Mouse (Mus musculus) heart, adult 2 months (tissue): Measurements from ENCODE around the gene Gng8.

Source experiments
- CTCF ChIP-seq: fragments of 200-600 bp; IDR thresholded peaks from 2 replicates; pipeline ENCODE4 v1.8.1; 2022; ENCODE audit warnings: antibody characterized with exemption, mild to moderate bottlenecking, moderate library complexity
- EP300 ChIP-seq: fragments of 200-500 bp; IDR thresholded peaks from 2 replicates; pipeline ENCODE4 v1.6.1; 2011; ENCODE audit warnings: low read depth, low read length, control low read depth; ENCODE audit not compliant: insufficient read depth
- POLR2A ChIP-seq: fragments of 200-500 bp; IDR thresholded peaks from 2 replicates; pipeline ENCODE4 v1.6.1; 2011; ENCODE audit warnings: mild to moderate bottlenecking, low read depth, low read length, control low read depth; ENCODE audit not compliant: insufficient read depth

DNA sequence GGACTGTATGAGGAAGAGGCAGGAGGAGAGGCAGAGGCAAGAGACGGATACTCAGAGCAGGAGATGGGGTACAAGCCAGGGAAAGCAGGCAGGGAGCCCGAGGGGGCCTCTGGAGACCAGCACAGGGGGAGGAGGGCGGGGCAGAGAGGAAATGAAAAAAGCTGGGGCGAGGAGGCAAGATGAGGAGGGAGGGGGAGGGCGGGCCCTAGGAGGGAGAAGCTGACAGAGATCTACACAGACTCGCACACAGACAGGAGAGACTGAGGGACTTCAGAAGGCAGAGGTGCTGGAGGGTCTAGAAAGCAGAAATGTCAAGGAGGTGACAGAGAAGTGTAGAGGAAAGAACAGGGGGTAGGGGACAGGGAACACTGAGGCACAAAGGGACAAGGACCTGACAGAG is 14.7 kb downstream of the Gng8 start, which contains the start of gene Ptgir:
- TF ChIP-seq CTCF, result no peak
- peak; percentile 51 for TF ChIP-seq POLR2A
- no peak for TF ChIP-seq EP300
